Comparison of ENCODE assay signal across 40 mouse cellular contexts in genomic region chr11:43604207-43604606, GRCm38 (mm10). TPM values are rescaled to one million over a fixed set of nuclear protein-coding genes. Genes with fewer than 3 reads are reported as not detected.
"Had no signal": no experiment of that assay in that cellular context is flagged by ENCODE, and none has a peak within 500 bp of the region (broad histone marks: within the 10 kb centered on the region; RNA-seq: fewer than 3 reads in every experiment).

No protein-coding gene starts in this region.

- H3K27me3 ChIP-seq: limb, embryonic 12.5 days; limb, embryonic 13.5 days; limb, embryonic 15.5 days; liver, embryonic 12.5 days; liver, embryonic 13.5 days; liver, embryonic 15.5 days; lung, embryonic 15.5 days; megakaryocyte, embryonic 14.5 days; midbrain, embryonic 12.5 days; midbrain, embryonic 13.5 days; midbrain, embryonic 15.5 days; neural tube, embryonic 12.5 days; neural tube, embryonic 13.5 days had no signal

- H3K9ac ChIP-seq: limb, embryonic 12.5 days; limb, embryonic 13.5 days; limb, embryonic 15.5 days; liver, embryonic 12.5 days; liver, embryonic 13.5 days; liver, embryonic 14.5 days; liver, embryonic 15.5 days; liver, postnatal 0 days; lung, embryonic 14.5 days; lung, embryonic 15.5 days; midbrain, embryonic 12.5 days; midbrain, embryonic 13.5 days; midbrain, embryonic 15.5 days; neural tube, embryonic 12.5 days; neural tube, embryonic 13.5 days had no signal

- H3K4me2 ChIP-seq: limb, embryonic 12.5 days; limb, embryonic 13.5 days; limb, embryonic 15.5 days; liver, embryonic 11.5 days; liver, embryonic 12.5 days; liver, embryonic 13.5 days; liver, embryonic 15.5 days; lung, embryonic 14.5 days; lung, embryonic 15.5 days; midbrain, embryonic 11.5 days; midbrain, embryonic 12.5 days; midbrain, embryonic 13.5 days; midbrain, embryonic 15.5 days; neural tube, embryonic 12.5 days; neural tube, embryonic 13.5 days had no signal

- H3K4me1 ChIP-seq: limb, embryonic 10.5 days; limb, embryonic 12.5 days; limb, embryonic 13.5 days; limb, embryonic 15.5 days; liver, embryonic 12.5 days; liver, embryonic 13.5 days; liver, embryonic 15.5 days; lung, embryonic 15.5 days; midbrain, embryonic 10.5 days; midbrain, embryonic 12.5 days; midbrain, embryonic 15.5 days; neural tube, embryonic 12.5 days had no signal

- H3K9me3 ChIP-seq: limb, embryonic 10.5 days; limb, embryonic 12.5 days; limb, embryonic 13.5 days; limb, embryonic 15.5 days; liver, embryonic 12.5 days; liver, embryonic 13.5 days; liver, embryonic 15.5 days; lung, embryonic 15.5 days; megakaryocyte, embryonic 14.5 days; midbrain, embryonic 10.5 days; midbrain, embryonic 12.5 days; midbrain, embryonic 13.5 days; midbrain, embryonic 15.5 days; neural tube, embryonic 12.5 days; neural tube, embryonic 13.5 days had no signal

- H3K4me3 ChIP-seq: limb, embryonic 10.5 days; limb, embryonic 12.5 days; limb, embryonic 13.5 days; limb, embryonic 15.5 days; liver, embryonic 12.5 days; liver, embryonic 13.5 days; liver, embryonic 15.5 days; lung, embryonic 15.5 days; midbrain, embryonic 10.5 days; midbrain, embryonic 12.5 days; midbrain, embryonic 13.5 days; midbrain, embryonic 15.5 days; myocyte; neural tube, embryonic 12.5 days; neural tube, embryonic 13.5 days had no signal

- ATAC-seq: liver, embryonic 12.5 days; liver, postnatal 0 days; lung, postnatal 0 days; midbrain, embryonic 13.5 days; midbrain, embryonic 15.5 days; midbrain, embryonic 16.5 days had no signal

- DNase-seq: left cerebral cortex, postnatal 4 days; liver; liver, embryonic 13.5 days; liver, postnatal 0 days; lung, adult 18-20 months; lung, adult 2 months; lung, embryonic 14.5 days; lung, postnatal 10 days; lung, postnatal 14 days; lung, postnatal 36 days; lung, postnatal 4 days; midbrain, embryonic 14.5 days had no signal

- H3K27ac ChIP-seq: limb, embryonic 10.5 days; limb, embryonic 12.5 days; limb, embryonic 13.5 days; limb, embryonic 15.5 days; liver, embryonic 12.5 days; liver, embryonic 13.5 days; liver, embryonic 14.5 days; liver, embryonic 15.5 days; lung, embryonic 15.5 days; macrophage; midbrain, embryonic 10.5 days; midbrain, embryonic 12.5 days; midbrain, embryonic 13.5 days; midbrain, embryonic 15.5 days; neural tube, embryonic 12.5 days; neural tube, embryonic 13.5 days had no signal

- H3K36me3 ChIP-seq: limb, embryonic 10.5 days; limb, embryonic 12.5 days; limb, embryonic 13.5 days; limb, embryonic 15.5 days; liver, embryonic 12.5 days; liver, embryonic 13.5 days; liver, embryonic 15.5 days; lung, embryonic 15.5 days; midbrain, embryonic 10.5 days; midbrain, embryonic 12.5 days; midbrain, embryonic 13.5 days; midbrain, embryonic 15.5 days; neural tube, embryonic 12.5 days; neural tube, embryonic 13.5 days had no signal

RNA-seq across cellular contexts. Expression of gene Fabp6, which starts 2.9 kb away (rescaled TPM):
- polyA plus RNA-seq: limb, embryonic 10.5 days; limb, embryonic 11.5 days; limb, embryonic 12.5 days; limb, embryonic 13.5 days; limb, embryonic 14.5 days; liver, adult 2 months; liver, embryonic 11.5 days; liver, embryonic 12.5 days; liver, embryonic 13.5 days; liver, embryonic 14.5 days; liver, embryonic 15.5 days; liver, embryonic 16.5 days; liver, postnatal 0 days; lung, embryonic 14.5 days; lung, embryonic 15.5 days; lung, embryonic 16.5 days; macrophage; midbrain, embryonic 10.5 days; midbrain, embryonic 11.5 days; midbrain, embryonic 12.5 days; midbrain, embryonic 13.5 days; midbrain, embryonic 14.5 days; midbrain, embryonic 15.5 days; midbrain, embryonic 16.5 days; midbrain, postnatal 0 days; myocyte; neural tube, embryonic 11.5 days; neural tube, embryonic 12.5 days; neural tube, embryonic 13.5 days had no signal

RNA-seq across cellular contexts. Expression of gene 4933415A04Rik, which starts 17.4 kb away (rescaled TPM):
- polyA plus RNA-seq: liver, adult 2 months; macrophage; myocyte had no signal
